Mouse (Mus musculus) kidney, postnatal 4 days (tissue): ENCODE data around the gene Pth2.

Source experiments
- DNase-seq, 2 experiments: peaks; one replicate each; pipeline ENCODE4 v3.0.0; 2021; ENCODE audit warnings: mixed read lengths in 2 of 2

Pth2 gene

GRCm38 (mm10) chr7:45198961-45199360, 18.2 kb downstream of the Pth2 start:
- no peak for DNase-seq

- DNase-seq, result no peak
Measured at GRCm38 (mm10) chr7:45202654-45203053, 21.9 kb downstream of the Pth2 start.

DNA sequence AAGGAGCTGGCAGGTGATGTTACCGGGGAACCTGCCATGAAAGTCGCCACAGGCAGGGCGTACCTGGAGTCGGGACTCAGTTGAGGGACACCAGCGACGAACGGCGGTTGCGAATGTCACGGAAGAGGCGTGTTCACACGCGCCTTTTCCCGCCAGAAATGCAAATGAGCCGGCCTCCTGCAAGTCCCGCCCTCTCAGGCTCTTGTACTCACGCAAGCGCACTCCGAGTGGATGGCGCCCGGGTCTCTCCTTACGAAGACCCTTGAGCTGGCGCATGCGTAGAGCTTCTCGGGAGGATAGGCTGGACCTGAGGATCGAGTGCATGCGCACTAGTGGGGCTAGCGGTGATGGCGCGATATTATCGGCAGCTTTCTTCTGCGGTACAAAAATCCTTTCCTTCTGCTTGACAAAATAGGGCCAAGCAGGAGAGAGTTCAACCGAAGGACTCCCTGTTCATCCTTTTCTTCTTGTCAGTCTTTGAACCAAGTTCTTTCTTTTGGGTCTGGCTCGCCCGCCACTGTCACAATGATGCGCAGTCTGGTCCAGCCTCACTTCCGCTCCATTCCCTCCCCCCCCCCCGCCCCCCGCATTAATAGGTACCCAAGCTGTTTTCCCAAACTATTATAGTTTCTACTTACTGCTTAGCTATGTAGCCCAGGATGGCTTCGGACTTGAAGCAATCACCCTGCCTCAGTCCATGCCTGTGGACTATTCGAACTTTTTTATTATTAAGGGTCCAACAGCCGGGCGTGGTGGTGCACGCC, 23.8 kb downstream of the Pth2 start, which contains the start of gene Ccdc155:
Ccdc155 (minus strand) TSS at position 513 of the 764 bp plus-strand sequence.
- peak; percentile 95 to 97 for DNase-seq

GRCm38 (mm10) chr7:45208260-45208659, 27.5 kb downstream of the Pth2 start:
- DNase-seq, result no peak

- no peak for DNase-seq
Measured at GRCm38 (mm10) chr7:45211070-45211469, 30.3 kb downstream of the Pth2 start.

- peak in 1 of 2 experiments; percentile 43 for DNase-seq
Measured at GRCm38 (mm10) chr7:45211851-45212251, 31.1 kb downstream of the Pth2 start, which contains the start of gene Dkkl1. Gene Dkkl1 (minus strand): TSS chr7:45212147.

DNA sequence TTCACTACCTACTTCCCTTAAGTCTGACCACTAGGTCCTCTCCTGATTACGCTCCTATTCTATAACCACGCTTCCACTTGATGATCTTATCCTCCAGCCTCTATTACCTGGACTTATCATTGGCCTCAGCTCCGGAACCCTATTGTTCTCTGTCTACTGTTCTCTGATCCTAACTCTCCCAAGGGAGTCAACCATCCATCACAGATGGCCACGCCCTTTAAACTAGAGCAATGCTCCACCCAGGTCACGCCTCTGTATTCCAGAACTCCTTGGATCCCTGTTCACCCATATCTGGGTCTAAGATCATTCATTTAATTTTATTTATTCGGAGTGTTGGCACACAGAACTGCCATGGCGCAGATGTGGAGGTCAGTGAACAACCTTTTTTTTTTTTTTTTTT, 31.6 kb downstream of the Pth2 start:
- no peak for DNase-seq

- DNase-seq, result no peak
Measured at GRCm38 (mm10) chr7:45213708-45214107, 32.9 kb downstream of the Pth2 start.

GRCm38 (mm10) chr7:45215673-45216441, 35.1 kb downstream of the Pth2 start, which contains the start of gene Tead2:
Gene Tead2 (plus strand): TSS chr7:45215753.
- DNase-seq, result peak; percentile 80 to 87

- peak; percentile 93 to 95 for DNase-seq
Measured at GRCm38 (mm10) chr7:45216442-45217183, 35.8 kb downstream of the Pth2 start.

- no peak for DNase-seq
Measured at GRCm38 (mm10) chr7:45221680-45222079, 40.9 kb downstream of the Pth2 start.

- DNase-seq, result no peak
Measured at GRCm38 (mm10) chr7:45224826-45225225, 44.0 kb downstream of the Pth2 start.

GRCm38 (mm10) chr7:45226421-45226820, 45.6 kb downstream of the Pth2 start:
- no peak for DNase-seq

DNA sequence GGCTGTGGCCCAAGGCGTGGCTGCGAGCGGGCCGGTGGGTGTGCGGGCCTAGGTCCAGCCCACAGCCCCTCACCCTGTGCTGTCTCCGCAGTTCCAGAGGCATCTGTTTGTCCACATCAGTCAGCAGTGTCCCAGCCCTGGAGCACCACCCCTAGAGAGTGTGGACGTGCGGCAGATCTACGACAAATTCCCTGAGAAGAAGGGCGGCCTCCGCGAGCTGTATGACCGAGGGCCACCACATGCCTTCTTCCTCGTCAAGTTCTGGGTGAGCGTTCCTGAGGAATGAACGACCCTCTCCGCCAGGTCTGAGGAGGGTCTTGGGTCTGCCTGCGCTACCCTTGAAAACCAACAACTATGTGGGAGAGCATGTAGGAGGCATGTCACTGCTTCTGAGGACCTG, 47.8 kb downstream of the Pth2 start:
- DNase-seq, result peak in 1 of 2 experiments; percentile 1

- DNase-seq, result no peak
Measured at GRCm38 (mm10) chr7:45229046-45229445, 48.3 kb downstream of the Pth2 start.

DNA sequence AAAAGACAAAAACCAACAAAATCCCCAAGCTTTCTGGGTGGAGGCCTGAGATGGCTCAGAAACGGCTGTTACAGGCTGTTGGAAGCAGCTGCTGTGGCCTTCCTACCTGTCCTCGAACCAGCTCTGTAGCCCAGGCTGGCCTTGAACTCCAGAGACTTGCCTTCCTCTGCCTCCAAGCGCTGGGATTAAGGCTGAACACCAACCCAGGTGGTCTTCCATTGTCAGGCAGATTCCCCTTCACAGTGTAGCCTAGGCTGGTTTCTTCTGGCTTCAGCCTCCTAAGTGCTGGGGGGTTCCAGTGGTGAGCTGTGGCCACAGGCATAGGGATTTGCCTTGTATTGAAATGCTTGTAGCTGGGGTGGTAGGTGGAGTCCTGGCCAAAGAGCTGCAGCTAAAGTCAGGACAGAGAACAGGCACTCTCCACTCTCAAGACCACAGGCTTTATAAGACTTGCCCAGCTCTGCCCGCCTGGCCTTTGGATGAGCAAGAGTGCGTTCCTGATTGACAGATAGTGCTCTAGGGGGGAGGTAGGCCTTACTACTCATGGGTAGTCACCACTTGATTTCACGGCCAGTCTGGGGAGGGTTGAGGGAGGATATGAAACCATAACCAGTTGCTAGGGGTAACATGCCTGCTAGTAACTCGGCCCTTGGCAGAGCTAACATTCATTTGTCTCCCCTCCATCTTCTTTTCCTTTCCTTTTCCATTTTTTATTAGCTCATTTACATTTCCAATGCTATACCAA, 48.8 kb downstream of the Pth2 start:
- no peak for DNase-seq

GRCm38 (mm10) chr7:45231192-45231591, 50.4 kb downstream of the Pth2 start:
- no peak for DNase-seq
